Mouse (Mus musculus) WW6 (cell line): ENCODE data around the gene Nos1ap.

Source experiments
- DNase-seq: peaks from one replicate; pipeline ENCODE4 v3.0.0-alpha.2; 2013; ENCODE audit warnings: low read depth, low spot score

Gene Nos1ap

DNA sequence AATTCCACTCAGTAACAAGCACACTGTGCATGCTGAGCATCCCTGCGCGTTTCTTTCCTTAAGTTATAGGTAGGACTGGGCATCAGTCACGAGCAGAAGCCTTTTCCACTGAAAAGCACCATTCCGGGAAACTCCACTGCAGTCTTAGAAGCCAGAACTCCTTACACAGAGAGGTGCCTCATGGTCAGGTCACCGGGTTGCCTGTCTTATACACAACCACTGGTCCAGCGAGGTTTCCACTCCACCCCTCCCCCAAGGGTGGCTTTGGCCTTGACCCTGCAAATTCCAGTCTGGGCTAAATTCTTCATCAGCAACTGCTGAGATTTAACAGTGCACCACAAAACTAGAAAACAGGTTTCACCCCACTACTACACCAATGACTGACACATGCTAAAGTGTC lies 1.3 kb downstream of the Nos1ap start:
- no peak for DNase-seq

DNA sequence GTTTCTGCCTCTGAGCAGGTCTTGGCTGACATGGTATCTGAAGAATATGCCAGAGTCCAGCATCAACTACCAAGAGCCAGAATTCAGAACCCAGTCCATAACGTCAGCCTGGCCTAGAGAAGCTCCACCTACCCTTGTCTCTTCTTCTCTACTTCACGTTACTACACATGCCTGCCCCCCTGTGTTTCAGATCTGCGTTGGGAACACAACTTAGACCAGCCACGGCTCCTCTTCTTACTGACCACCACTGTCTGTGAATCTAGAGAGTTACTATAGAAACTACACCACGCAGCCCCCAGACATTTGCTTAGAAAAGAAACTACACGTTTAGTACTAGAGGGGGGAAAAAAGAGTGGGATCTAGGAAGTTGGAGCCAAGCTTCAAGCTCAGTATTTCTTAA lies 2.9 kb downstream of the Nos1ap start:
- no peak for DNase-seq

DNA sequence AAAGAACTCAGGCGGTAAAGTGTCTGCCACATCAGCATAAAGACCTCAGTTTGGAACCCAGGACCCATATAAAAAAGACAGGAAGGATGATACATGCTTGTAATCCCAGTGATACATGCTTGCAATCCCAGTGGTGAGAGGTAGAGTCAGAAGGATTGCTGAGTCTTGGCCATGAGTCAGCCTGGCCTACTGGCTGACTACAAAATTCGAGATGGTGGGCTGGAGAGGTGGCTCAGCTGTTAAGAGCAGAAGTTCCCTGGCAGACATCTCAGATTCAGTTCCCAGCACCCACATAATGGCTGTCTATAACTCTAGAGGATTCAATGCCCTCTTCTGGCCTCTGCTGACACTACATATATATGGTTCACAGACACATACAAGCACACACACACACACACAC lies 5.7 kb downstream of the Nos1ap start:
- DNase-seq, result no peak

DNA sequence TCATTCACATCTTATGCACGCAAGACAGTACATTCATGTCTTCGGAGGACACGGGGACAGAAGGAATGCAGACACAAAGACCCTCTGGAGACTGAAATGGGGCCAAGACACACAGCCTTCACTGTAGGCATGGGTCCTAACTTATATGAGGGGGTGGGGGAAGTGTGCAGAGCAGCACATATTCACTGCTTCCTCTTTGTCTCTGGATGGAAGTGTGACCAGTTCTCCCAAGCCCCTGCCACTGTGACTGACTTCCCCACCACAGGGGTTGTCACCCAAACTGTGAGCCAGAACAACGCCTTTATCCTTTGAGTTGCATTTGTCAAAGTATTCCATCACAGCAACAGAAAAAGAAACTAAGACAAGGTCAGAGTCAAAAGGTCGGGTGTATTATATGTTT lies 7.3 kb downstream of the Nos1ap start:
- no peak for DNase-seq

DNA sequence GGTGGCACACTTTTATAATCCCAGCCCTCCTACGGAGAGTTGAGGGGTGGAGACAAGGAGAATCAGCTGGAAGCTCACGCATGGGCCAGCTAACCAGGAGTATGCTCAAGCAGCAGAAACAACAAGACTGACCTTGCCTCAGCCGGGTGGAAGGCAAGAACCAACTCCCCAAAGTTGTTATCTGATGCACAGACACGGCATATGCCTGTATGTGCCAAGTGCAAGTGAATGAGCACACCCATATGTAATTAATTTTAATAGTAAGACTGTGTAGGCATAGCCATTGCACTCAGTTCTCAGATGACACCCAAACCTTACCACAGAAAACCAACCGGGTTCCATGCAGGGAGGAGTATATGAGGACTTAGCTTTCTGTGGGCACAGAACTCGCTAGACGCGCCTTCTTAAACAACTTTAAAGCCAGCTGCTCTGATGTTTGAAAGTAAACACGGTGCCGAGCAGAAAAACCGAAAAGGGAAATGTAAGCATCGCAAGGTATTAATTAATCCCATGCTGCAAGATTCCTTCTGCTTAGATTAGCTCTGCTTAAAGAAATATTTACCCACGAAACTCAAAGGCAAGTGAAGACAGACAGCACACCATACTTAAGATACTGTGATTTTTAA lies 9.1 kb downstream of the Nos1ap start:
- no peak for DNase-seq

DNA sequence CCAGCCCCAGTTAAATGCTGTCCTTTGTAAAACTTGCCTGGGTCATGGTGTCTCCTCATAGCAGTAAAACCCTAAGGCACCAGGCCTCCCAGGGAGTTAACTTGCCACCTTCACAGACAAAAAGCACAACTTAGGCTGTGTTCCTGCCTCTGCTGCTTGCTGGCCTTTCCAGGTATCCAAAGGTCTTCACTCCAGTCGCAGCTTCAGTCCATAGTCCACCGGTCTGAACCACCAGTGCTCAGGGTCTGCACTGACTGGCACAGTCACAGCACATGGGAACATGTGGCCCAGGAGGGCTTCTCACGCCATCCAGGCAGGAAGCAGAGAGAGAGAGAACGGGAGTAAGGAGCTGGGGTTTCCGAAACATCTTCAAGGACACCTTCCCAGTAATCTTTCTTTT lies 10.2 kb downstream of the Nos1ap start:
- DNase-seq, result no peak

DNA sequence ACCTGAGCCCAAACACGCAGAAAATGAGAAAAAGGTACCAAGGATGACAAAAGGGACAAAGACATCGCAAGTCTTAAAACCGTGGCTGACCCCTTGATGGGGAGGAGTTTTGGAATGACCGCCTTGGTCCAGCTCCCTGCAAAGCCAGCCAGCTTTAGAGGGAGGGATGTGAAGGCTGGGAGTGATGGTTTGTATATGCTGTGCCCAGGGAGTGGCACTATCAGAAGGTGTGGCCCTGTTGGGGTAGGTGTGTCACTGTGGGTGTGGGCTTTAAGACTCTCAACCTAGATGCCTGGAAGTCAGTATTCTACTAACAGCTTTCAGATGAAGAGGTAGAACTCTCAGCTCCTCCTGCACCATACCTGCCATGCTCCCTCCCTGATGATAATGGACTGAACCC lies 10.6 kb downstream of the Nos1ap start:
- DNase-seq, result no peak

DNA sequence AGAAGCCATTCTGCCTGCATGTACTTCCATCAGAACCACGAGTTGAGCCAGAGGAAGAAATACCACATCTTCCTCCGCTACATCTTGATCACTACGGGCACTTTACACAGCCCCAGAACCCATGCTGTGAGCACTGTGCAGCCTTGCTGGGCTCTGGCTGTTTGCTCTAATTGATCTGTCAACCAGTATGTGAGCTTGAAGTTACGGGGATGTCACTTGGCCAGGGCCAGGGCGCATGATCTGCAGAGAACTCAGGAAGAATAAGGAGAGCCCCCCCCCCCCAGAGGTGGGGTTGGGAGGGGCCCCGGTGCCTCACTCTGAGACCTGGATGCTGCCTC lies 13.0 kb downstream of the Nos1ap start:
- DNase-seq, result no peak

DNA sequence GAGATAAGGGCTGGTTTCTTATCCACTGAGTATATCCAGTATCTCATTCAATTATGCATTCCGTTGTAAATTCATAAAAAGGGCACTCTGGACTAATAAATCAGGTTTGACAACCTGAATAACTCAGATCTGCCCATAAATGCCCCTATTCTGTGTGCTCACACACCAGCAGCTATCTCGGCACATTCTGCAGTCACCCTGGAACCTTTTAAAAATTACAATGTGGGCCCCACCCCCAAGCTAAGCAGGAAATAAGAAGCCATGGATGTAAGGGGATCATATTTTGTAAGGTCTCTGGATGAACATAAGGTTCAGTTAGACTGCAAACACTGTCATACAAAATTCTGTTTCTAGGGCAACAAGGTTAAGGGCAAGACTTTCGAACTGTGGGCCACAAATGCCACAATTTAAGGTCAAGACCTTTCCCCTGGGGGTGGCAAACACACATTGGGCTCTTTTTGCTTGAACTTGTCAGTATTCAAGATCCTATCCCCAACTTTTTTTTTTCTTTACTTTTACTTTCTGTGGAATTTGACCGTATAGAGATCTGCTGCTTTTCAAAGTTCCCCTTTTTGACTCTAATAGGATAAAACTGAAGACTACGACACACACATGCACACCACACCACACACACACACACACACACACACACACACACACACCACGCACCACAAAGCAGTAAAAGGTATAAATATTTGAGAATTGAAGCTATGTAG lies 13.5 kb downstream of the Nos1ap start:
- no peak for DNase-seq

DNA sequence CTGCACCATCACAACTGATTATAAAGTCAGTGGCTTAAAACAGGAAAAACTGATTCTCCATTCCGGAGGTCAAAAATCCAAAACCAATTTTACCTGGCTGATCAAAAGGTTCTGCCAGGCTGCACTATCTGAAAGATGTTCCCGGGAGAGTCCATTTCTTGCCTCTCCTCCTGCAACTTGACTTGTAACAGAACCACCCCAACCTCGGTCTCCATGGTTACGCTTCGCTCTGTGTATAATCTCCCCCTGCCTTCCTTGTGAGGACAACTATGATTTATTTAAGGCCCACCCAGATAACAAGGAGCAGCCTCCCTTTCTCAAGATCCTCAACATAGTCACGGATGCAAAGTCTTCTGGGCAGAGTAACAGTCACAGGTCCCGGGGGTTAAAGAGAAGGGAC lies 16.5 kb downstream of the Nos1ap start:
- no peak for DNase-seq

DNA sequence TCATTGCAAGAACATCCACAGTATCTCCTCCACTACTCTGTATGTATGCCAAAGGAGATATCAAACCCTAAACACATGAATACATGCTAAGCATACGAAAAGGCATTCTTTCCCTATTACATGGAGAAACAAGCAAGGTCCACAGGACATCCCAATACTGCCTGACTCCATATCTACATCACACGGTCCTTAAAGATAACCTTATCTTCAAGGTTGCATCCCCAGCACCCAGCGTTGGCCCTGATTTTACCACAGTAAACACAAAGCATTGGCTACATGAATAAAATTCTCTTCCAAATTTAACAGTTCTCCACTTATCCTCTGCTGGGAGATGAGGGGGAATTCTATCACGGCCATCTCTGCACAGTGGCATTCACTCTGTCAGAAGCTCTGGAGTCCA lies 22.7 kb downstream of the Nos1ap start:
- no peak for DNase-seq

DNA sequence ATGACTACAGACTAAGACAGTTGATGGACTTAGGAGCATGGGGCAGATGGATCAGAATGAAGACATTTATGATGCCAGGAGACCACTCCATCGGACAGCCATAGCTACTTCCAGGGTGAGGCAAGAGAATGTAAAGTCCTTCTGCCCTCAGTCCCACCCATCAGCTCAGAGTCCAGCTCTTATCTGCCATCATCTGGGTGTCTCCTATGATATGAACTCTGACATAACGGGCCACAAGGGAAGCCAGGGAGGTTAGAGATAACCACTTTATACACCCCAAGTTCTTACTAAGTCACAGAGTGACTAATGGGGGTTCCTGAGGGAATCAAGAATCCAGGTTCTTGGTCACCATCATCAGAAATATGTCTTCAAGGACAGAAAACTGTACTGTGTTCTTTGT lies 23.1 kb downstream of the Nos1ap start:
- no peak for DNase-seq

DNA sequence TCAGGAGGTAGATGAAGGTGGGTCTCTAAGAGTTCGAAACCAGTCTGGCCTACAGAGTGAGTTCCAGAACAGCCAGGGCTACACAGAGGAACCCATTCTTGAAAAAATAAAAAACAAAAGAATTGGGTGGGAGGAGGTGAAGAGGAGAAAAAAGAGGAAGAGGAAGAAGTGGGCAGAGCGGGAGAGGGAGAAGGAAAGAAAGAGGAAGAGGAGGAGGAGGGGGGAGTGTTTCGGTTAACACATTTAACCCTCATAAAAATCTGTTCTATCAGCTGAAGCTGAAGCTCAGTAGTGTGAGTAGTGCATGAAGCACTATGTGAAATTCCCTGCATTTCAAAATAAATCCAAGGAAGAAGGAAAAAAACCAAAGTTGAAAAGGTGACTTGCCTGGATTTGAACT lies 24.7 kb downstream of the Nos1ap start:
- no peak for DNase-seq

DNA sequence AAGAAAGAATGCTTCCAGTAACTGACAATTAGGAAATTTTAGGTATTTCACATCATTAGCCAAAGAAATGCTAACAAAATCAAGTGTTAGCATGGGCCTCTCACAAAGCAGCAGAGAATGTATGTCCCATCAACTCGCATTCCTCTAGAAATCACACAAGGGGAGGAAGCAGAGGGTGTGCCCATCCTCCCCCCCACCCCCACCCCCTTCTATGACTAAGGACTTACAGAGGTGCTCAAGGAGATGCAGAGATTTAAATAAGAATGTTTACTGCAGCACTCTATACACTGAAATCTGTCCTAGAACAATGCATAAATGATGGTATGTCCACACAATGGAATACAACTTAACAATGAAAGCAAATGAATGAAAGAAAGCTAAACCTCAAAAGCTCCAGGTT lies 27.2 kb downstream of the Nos1ap start:
- DNase-seq, result no peak

DNA sequence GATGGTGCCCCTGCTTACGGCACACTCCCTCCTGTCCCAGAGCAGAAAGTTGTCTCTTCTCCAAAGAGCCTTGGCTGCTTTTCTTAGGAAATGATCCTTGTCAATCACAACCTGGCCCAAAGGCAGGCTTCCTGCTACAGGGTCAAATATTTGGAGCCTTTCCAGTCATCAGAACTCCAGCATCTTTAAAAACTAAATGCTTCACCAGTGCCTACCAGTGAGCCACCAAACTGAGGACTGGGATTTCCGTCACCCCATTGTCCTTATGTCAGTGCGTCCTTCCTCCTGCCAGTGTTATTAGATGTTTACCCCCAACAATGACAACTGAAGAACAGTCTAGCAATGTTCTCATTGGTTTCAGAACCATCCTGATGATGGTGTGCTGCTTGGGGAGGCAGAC lies 28.9 kb downstream of the Nos1ap start:
- no peak for DNase-seq

DNA sequence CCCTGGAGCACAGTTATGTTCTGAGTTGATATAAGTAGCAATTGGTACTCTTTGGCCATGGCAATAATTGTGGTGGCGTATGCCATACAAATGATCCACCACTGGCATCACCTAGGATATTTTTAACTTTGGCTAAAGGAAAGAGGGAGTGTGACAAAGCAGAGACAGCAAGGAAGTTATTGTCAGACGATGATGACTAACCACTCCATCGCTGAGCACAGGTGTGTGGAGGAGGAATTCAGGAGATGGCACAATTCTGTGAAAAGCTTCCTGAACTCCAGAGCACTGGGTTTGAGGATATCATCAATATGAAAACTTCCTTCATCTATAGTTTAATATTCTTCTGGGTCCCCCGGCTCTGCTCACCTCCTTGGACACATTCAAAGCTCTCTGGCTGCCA lies 31.7 kb downstream of the Nos1ap start:
- DNase-seq, result no peak

DNA sequence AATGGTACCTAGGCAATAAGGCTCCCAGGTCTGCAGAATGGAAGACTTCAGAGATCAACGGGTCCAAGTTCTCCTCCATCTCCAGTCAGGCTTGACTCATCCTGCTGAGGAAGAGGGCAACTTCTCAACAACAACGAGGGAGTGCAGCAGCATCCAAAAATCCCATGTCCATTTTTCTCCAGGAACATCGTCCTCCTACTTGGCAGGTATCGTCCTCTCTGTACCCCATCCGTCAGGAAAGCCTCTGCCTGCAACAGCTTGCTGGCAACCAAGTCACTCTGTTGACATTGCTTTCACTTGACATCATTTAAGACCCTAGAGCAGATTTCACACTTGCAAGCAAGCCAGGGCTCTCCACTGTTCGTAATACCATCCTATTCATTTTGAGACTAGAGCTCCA lies 33.0 kb downstream of the Nos1ap start:
- DNase-seq, result no peak

DNA sequence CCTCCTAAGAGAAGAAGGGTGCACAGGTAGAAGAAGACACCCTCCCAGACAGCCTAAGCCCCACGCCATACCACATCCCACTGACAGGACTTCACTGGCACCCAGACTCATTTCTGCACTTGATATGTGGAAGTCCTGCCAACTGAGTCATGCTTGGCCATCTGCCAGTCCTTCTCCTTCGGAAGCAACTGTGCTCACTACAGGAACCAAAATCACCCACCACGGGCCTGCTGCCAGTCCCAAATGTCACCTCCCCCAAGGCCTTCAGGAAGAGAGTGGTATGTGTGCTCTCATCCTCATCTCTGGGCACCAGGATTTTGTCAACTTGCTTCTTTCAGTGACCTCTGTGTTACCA lies 34.7 kb downstream of the Nos1ap start:
- no peak for DNase-seq

DNA sequence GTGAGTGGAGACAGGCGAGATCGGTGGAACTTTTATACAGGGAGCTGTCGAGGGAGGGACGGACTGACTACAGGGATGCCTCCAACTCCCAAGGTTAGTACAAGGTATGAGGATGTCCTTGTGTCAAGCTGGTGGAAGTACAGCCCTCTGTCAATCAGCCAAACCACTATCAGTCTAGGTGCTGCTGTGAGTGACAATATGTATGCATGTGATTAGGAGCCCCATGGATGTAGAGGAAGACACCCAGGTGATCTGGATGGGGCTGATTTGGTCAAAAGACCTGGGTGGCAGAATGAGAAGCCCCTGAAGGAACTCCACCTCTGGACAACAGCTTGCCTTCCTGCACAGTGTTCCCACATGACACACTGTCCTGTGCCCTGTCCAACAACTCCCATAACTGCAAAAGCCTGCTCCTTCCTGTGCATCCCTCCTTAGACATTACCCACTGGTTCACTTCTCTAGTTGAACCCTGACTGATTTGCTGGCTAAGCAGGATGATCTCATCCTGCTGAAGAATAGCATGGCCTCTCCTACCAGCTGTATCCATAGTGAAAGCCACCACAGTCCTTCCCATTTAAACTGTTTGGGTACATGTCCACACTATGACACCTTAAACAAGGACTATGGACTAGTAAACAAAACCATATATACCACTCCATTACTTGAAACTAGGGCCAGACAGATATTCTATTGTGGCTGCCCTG lies 35.3 kb downstream of the Nos1ap start:
- no peak for DNase-seq

DNA sequence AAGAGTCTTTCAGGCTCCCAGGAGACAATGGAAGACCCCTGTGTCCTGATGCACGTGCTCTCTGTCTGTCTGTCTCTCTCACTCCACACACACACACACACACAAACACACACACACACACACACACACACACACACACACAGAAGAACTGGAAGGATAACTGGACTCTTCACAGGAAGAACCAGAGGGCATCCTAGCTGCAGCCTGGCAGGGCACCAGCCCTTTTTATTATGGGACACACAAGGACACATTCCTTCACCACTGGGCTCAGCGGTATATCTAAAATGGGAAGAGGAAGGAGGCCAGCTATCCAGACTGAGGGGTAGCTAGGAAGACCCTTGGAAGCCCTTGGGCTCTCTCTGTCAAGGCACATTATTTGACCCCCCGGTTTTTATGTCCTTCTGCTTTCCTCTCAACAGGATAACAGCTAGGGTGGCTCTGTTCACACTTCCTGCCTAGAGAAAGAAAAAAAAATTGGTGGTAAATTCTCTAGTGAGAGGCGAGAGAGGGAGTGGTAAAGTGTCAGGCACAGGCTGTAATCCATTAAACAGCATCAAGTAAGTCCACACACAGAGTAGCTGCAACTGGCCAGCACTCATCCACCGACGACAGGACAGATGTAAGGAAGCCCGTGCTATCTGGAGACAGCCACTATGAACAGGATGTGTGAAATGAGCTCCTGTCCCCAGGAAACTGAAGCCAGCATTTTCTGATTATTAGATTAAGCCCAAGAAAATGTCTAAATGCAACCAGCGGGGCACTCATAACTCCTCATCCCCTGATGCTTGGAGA lies 38.8 kb downstream of the Nos1ap start:
- DNase-seq, result no peak

DNA sequence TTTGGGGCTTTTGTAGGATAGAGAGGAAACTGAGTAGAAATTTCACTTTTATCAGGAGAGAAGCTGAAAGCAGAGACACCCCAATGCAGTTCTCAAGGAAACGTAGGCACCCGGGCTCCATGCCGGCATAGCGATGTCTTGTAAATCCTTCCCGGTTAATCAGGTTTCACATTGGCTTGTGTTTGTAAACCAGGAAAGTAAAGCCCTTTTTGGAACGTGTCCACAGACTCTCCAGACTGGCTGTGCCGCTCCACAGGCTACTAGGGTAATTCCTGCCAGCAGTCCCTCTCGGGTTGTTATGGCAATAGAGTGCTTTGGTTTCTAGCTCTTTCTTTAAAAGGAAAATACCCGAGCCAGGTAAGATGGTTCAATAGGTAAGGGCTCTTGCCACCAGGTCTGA lies 40.6 kb downstream of the Nos1ap start:
- DNase-seq, result no peak

DNA sequence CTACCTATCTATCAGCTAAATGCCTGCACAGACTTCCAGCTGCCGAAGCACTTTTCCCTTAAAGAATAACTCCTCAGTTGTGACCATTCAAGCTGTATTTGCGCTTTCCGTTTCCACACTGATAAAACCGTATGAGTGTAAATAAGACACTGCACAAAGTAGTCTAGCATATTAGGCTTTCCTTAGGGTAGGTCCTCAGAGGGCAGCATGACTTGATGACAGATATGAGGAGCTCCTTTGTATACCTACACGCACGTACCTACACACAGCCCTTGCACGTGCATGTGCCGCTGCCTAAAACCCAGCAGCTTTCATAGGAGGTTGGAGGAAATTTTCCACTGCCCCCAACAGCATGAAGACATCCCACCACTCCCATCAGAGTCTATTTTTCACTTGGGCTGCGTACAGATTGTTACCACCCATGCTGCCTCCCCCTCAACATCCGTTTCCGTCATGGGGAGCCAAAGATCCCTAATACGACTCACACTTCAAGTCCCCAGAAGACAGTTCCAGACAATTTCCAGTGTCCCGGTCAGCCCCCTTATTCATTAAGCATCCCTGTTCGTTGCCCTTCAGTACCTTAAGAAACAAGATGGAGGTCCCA lies 41.4 kb downstream of the Nos1ap start:
- DNase-seq, result no peak
